Mouse (Mus musculus) B cell, adult 2 months (primary cell): ENCODE measurements around the gene Lrrfip1.
A peak's percentile ranks its signal among the peaks of the same experiment; 100 is the strongest.

Experiments used
- DNase-seq, 2 experiments: peaks; one replicate each; pipeline ENCODE4 v3.0.0; 2022

The Lrrfip1 gene

GRCm38 (mm10) chr1:91088027-91088426 is 89.5 kb downstream of the Lrrfip1 start:
- no peak for DNase-seq

- no peak for DNase-seq
These were observed 90.4 kb downstream of the Lrrfip1 start for GRCm38 (mm10) chr1:91088941-91089340.

DNA sequence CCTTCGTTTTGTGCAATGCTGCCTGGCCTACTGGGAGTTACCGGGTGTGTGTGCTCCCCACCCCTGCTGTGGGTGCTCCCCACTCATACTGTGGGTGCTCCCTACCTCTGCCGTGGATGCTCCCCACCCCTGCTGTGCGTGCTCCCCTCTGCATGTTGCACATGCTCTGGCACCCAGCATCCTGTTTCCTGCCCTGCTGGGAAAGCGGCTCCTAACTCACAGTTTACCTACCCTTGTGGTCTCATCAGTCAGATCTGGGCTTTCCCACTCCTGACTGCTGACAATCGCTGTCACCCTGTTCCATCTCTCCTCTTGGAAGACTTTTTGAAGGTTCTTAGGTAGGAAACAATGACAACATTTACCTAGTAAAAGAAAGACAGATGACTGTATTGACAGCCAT is 91.9 kb downstream of the Lrrfip1 start:
- DNase-seq: no peak

- no peak for DNase-seq
These were observed 93.9 kb downstream of the Lrrfip1 start for GRCm38 (mm10) chr1:91092451-91092850.

- DNase-seq: no peak
These were observed 94.8 kb downstream of the Lrrfip1 start for GRCm38 (mm10) chr1:91093296-91093695.

DNA sequence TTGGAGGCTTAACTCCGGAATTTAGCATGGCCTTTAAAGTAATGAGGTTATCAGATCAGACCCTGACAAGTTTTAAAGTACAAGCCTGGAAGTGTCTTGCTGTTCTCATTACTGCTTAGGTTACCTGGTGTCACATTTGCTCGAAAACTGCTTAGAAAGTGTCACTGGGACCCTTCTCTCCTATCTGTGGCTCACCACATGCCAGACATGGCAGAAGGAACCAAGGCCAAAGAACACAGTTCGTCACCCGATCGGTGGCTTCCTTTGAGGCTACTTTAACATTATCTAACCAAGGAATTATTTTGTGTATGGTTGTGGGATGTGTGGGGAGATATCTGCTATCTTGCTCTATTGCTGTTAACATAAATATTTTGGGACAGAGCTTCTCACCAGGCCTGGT is 95.5 kb downstream of the Lrrfip1 start:
- no peak for DNase-seq

DNA sequence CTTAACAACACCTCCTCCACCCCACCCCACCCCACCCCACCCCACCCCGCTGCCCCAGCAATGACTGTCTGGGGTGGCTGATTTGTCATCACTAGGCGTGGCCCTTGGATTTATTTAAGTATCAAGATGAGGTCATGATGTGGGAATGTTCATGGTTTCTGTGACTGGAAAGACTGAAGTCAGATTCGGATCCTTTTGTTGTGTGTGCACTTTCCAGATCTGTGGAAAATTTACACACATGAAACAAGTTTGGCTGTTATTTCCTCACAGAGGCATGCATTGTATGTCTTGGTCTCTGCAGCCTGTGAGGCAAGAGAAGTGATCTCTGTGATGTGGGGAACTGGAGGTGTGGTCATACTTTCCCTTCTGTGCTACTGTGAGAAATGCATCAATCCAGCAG is 96.7 kb downstream of the Lrrfip1 start:
- no peak for DNase-seq

DNA sequence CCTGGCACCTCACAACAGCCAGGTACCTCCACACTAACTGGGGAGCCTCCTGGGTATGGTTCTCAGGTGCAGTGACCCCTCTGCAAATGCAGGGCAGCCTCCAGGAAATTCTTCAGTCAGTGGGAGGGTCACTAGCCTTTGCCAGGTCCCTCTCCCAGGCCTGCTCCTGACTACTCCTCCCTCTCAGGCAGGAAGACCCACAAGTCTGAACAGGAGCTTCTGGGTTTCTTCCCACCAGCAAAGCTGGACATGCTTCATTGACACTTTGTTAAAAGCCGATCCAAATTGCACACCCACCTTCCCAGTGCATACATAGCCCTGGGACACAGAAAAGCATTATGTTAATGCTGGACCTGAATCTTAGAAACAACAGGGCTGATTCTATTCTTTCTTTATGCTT is 97.3 kb downstream of the Lrrfip1 start:
- no peak for DNase-seq

DNA sequence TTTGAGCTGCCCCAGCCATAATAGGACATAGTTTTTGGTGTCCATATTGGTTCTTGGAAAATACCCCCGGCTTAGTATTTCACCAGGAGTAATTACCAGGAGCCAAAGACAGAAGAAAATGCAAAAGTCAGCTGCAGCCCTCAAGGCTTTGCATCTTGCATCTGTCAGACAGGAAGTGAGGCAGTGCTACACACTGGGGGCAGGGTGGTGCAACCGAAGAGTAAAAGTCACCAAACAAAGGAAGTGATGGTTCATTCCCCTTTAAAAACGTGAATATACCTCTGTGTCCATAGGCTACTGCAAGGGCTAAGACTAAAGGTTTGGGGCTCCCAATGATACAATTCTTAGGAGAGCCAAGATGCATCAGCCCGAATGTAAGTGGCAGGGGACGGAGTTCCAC is 98.0 kb downstream of the Lrrfip1 start:
- DNase-seq: peak; percentile 30 to 38

DNA sequence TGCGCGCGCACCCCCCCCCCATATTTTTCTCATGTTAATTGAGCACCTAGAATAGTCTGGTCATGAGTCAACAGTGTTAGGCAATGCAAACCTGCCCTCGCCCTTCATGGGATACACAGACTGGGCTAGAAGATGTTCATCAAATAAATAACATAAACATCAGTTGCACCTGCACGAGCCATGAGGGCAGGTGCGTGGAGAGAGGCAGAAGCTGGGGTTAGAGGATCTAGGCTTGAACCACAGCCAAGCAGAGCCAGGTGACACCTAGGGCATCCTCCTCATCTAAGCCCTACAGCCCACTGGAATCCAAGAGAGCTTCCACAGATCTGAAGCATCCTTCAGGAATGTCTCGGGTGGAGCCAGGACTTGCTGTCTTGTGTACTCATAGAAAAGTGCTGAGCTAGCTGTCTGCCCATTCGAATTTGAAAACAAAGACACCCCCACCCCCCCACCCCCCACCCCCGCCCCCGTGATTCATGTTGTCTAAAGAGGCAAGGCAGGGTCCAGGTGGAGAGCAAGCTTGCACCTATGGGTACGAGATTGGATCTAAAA is 98.8 kb downstream of the Lrrfip1 start:
- no peak for DNase-seq

DNA sequence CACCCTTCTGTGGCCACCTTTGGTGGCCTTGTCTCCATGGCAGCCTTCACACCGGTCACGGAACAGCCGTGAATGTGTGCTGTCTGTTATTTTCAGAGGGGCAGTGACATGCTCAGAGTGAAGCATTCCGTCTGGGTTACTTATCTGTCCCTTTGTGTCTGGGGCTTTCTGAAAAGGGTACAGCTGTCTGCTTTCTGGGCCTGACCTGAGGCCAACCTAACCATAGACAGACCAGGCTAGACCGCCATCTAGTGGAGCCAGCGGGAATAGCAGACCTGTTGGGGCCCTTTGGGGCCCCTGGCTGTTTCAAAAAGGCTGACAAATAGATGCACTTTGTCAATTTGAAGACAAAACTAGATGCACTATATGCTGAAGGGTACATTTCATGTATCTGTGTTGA is 100.3 kb downstream of the Lrrfip1 start:
- DNase-seq: peak; percentile 89 to 90

DNA sequence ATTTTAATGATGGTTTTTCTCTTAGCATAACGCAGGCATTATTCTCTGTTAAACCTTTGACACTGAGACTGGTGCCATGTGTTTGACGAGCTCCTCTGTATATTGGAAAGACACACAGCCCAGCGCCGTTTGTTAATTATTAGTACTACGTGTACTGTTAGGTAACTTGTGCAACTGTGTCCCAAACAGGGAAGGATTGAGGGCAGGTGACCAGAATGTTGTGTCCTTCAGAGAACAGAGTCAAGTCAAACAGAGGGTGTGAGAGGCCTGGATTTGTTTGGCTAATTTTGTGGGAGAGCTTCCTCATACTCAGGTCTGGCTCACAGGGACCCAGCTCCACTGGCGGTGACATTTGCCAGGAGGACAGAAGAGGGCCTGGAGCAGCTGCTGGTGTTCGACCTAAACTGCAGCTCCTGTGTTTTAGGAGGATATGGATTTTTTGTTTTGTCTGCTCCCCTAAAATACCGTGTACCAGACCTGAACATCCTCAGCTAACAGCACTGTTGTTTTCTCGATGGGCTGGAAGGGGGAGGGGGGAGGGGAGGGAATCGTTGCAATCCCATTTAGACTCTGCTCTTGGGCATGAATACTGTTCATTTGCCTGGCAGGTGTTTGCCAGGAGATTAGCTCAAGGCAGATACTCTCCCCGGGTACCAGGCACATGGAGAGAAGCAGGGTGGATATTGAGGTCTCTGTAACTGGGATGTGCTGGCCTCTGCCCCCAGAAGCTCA is 103.3 kb downstream of the Lrrfip1 start:
- no peak for DNase-seq

DNA sequence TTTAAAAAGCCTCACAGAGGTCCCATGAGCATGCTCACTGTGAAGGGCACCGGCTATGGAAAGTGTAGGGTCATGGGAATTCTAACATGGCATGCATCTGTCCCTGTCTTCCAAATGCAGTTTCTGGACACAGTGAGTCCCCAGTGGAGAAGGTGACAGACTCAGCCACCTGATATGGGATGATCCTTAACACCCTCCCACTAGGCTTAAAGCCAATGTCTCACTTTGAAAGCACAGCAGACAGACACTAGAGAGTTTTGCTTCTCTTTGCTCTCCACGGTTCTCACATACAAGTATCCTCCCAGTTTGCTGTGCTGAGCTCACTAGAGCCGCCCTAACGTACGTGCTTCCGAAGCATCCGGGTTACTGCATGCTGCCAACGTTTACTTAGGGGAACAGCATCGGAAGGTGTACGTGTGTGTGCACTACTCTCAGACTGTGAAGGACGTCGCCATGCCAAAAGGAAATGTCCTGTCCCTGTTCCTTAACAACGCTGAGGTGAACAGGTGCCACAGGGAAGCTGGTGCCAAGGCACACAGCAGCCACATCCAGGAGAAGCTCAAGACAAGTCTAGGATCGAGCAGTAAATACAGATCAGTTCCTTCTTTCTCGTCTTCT is 104.9 kb downstream of the Lrrfip1 start:
- DNase-seq: no peak

GRCm38 (mm10) chr1:91107548-91107947 is 109.0 kb downstream of the Lrrfip1 start:
- no peak for DNase-seq

DNA sequence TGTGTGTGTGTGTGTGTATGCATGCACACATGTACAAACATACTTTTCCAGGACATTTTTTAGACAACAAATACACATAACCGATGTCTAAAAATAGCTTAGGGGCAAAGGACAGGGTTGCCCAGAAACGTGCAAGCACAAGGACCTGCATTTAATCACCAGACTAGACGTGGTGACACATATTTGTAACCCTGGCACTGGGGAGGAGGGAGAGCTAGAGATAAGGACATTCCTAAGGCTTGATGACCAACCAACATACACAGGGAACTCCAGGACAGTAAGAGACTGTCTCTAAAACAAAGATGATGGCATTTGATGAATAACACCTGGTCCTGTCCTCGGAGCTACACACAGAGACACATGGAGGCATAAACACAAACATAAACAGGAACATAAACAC is 110.8 kb downstream of the Lrrfip1 start:
- DNase-seq: no peak

DNA sequence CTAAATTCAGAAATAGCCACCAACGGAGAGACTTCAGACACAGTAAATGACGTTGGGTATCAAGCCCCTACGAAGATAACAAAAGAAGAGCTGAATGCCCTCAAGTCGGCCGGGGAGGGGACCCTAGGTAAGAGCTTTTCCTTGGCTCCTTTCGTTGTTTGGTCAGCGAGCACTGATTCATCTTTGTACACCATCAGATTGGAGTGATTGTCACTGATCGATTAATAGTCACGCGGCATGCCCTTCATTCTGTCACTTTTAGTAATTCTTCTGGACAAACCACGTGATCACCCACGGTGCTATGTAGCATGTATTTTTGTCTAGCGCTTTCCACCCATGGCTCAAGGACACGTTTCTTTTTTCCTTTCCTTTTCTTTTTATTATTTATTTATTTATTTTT is 113.6 kb downstream of the Lrrfip1 start:
- DNase-seq: no peak

- DNase-seq: no peak
These were observed 114.1 kb downstream of the Lrrfip1 start for GRCm38 (mm10) chr1:91112606-91113005.

GRCm38 (mm10) chr1:91122121-91122520 is 123.6 kb downstream of the Lrrfip1 start:
- DNase-seq: no peak

DNA sequence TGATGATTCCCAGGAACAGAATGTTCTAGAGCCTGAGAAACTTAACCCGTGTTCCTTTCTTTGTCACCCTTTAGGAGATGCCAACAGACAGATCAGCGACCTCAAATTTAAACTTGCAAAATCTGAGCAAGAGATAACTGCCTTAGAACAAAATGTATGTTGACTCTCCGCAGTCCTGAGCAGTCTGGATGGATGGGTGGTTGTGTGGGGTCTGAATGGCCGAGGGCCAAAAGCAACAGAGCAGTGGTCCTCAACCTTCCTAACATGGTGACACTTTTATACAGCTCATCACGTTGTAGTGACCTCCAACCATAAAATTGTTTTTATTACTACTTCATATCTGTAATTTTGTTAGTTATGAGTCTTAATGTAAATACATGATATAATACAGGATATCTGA is 124.5 kb downstream of the Lrrfip1 start:
- no peak for DNase-seq

- DNase-seq: no peak
These were observed 124.9 kb downstream of the Lrrfip1 start for GRCm38 (mm10) chr1:91123466-91123865.

- DNase-seq: no peak
These were observed 130.3 kb downstream of the Lrrfip1 start for GRCm38 (mm10) chr1:91128849-91129248.

GRCm38 (mm10) chr1:91137036-91137435 is 138.5 kb downstream of the Lrrfip1 start:
- DNase-seq: no peak

DNA sequence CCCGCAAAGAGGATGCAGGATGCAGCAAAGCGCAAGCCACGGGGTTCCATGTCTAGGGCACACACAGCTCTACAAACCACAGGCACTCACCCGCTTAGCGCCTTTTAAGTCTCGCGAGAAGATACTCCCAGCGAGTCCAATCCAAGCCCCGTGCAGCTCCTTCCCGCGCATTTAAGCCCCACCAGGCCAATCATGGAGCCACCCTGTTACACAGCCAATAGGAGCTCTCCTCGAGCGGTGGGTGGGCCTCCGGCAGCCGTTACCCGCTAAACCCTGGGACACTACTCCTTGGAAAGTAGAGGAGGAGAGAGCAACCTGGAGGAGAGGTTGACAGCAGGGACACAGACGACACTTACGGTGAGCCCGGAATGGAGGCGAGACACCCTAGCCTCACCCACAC is 146.3 kb downstream of the Lrrfip1 start, which contains the start of gene Rbm44:
Gene Rbm44 (plus strand): TSS at position 277 of the 400 bp plus-strand sequence.
- no peak for DNase-seq

- no peak for DNase-seq
These were observed 153.0 kb downstream of the Lrrfip1 start for GRCm38 (mm10) chr1:91151509-91151908.
